Mouse (Mus musculus) spleen, adult 2 months (tissue): ENCODE measurements around the gene Vwa3b. TPM values are rescaled to one million over a fixed set of nuclear protein-coding genes. Genes with fewer than 3 reads are reported as not detected.

Source experiments
- DNase-seq, 2 experiments: peaks; one replicate each; pipeline versions ENCODE4 v3.0.0 to v3.0.0-alpha.2; 2012 to 2021; ENCODE audit warnings: low spot score in 2 of 2, low read depth in 1 of 2
- H3K27ac ChIP-seq: fragments of 200-500 bp; 2 replicates; pipeline ENCODE4 v1.5.1; 2012; ENCODE audit warnings: low read length, inconsistent platforms; ENCODE audit not compliant: insufficient read depth
- H3K27me3 ChIP-seq: fragments of 200-500 bp; 2 replicates; pipeline ENCODE4 v1.6.1; 2012; ENCODE audit warnings: mild to moderate bottlenecking, moderate library complexity, low read length, inconsistent platforms; ENCODE audit not compliant: control insufficient read depth, insufficient read depth
- H3K36me3 ChIP-seq: fragments of 200-500 bp; 2 replicates; pipeline ENCODE4 v1.6.1; 2012; ENCODE audit warnings: mild to moderate bottlenecking, low read length, inconsistent platforms; ENCODE audit not compliant: control insufficient read depth, insufficient read depth
- H3K4me1 ChIP-seq: fragments of 200-500 bp; 2 replicates; pipeline ENCODE4 v1.6.1; 2011; ENCODE audit warnings: inconsistent platforms; ENCODE audit not compliant: control insufficient read depth, insufficient read depth, insufficient read length
- H3K4me3 ChIP-seq: fragments of 200-500 bp; 2 replicates; pipeline ENCODE4 v1.5.1; 2011; ENCODE audit warnings: mild to moderate bottlenecking, inconsistent platforms; ENCODE audit not compliant: insufficient read depth, insufficient read length; ENCODE audit errors: extremely low read depth
- CTCF ChIP-seq: fragments of 200-500 bp; IDR thresholded peaks from 2 replicates; pipeline ENCODE4 v1.5.1; 2011; ENCODE audit warnings: mild to moderate bottlenecking, inconsistent platforms; ENCODE audit not compliant: insufficient read depth, insufficient read length, insufficient replicate concordance; ENCODE audit errors: extremely low read depth
- POLR2A ChIP-seq: fragments of 200-500 bp; IDR thresholded peaks from 2 replicates; pipeline ENCODE4 v1.6.1; 2011; ENCODE audit warnings: low read depth, low read length, inconsistent platforms
- WGBS: fragments of 180-500 bp; shearing (Covaris S2); methylation state at CpG from one replicate; pipeline ENCODE4 v1.1.7; 2018; 5-methylcytosine and 5-hydroxymethylcytosine counted together
- polyA plus RNA-seq: library from polyadenylated mRNA; depleted of rRNA; stranded (reverse); fragments of >200 nt; gene quantifications from 2 replicates; pipeline ENCODE4 v1.2.3, GENCODE M21; 2012

Gene Vwa3b
- polyA plus RNA-seq, 1 experiment: 0.21 TPM

GRCm38 (mm10) chr1:36986396-36987160 is 39.8 kb upstream of the Vwa3b start:
- no peak for DNase-seq
- Histone ChIP-seq H3K4me1 (peaks cover 14% of the 10 kb centered on the region), H3K4me3 (no peak overlapping the region), H3K27me3 (no peaks in the 10 kb centered on the region), H3K36me3 (no peaks in the 10 kb centered on the region), H3K27ac (peak overlapping the region; percentile 37; the same call in 1 of the 2 replicates)
- 82% methylated on average over 14 of the region's 14 CpGs for WGBS
- TF ChIP-seq POLR2A: no peak
- no peak for TF ChIP-seq CTCF

- WGBS: 56% methylated on average over 10 of the region's 10 CpGs
- no peak overlapping the region for H3K4me3 ChIP-seq
- H3K27me3 ChIP-seq: no peaks in the 10 kb centered on the region
- H3K27ac ChIP-seq: peak overlapping the region; percentile 37
- peaks cover 14% of the 10 kb centered on the region for H3K4me1 ChIP-seq
- peak; percentile 38 to 53 for DNase-seq
- H3K36me3 ChIP-seq: no peaks in the 10 kb centered on the region
- TF ChIP-seq POLR2A: no peak
- no peak for TF ChIP-seq CTCF
Measured at GRCm38 (mm10) chr1:36987172-36988148, 38.9 kb upstream of the Vwa3b start.

- DNase-seq: peak; percentile 24 to 50
- WGBS: 46% methylated on average over 6 of the region's 6 CpGs
- H3K27me3 ChIP-seq: no peaks in the 10 kb centered on the region
- peaks cover 14% of the 10 kb centered on the region for H3K4me1 ChIP-seq
- H3K4me3 ChIP-seq: no peak overlapping the region
- no peaks in the 10 kb centered on the region for H3K36me3 ChIP-seq
- TF ChIP-seq CTCF (no peak), POLR2A (no peak)
- no peak overlapping the region for H3K27ac ChIP-seq
Measured at GRCm38 (mm10) chr1:36988161-36988560, 38.2 kb upstream of the Vwa3b start.

- no peaks in the 10 kb centered on the region for H3K36me3 ChIP-seq
- TF ChIP-seq POLR2A: no peak
- TF ChIP-seq CTCF: no peak
- no peaks in the 10 kb centered on the region for H3K27me3 ChIP-seq
- DNase-seq: no peak
- WGBS: 73% methylated on average over 6 of the region's 6 CpGs
- no peak overlapping the region for H3K27ac ChIP-seq
- no peak overlapping the region for H3K4me3 ChIP-seq
- H3K4me1 ChIP-seq: peaks cover 14% of the 10 kb centered on the region
Measured at GRCm38 (mm10) chr1:36988561-36988960, 37.8 kb upstream of the Vwa3b start.

- Histone ChIP-seq H3K27ac (no peak overlapping the region), H3K36me3 (no peaks in the 10 kb centered on the region), H3K27me3 (no peaks in the 10 kb centered on the region), H3K4me3 (no peak overlapping the region), H3K4me1 (no peaks in the 10 kb centered on the region; the same call in 1 of the 2 replicates)
- TF ChIP-seq POLR2A (no peak), CTCF (no peak)
- DNase-seq: no peak
- 94% methylated on average over 5 of the region's 5 CpGs for WGBS
Measured at GRCm38 (mm10) chr1:36994296-36994695, 32.1 kb upstream of the Vwa3b start.

GRCm38 (mm10) chr1:36995760-36996159 is 30.6 kb upstream of the Vwa3b start:
- H3K36me3 ChIP-seq: no peaks in the 10 kb centered on the region
- peaks cover 2% of the 10 kb centered on the region; the same call in 1 of the 2 replicates for H3K4me1 ChIP-seq
- no peak overlapping the region for H3K27ac ChIP-seq
- WGBS: 33% methylated on average over 6 of the region's 6 CpGs
- H3K4me3 ChIP-seq: no peak overlapping the region
- no peak for TF ChIP-seq CTCF
- TF ChIP-seq POLR2A: no peak
- no peak for DNase-seq
- no peaks in the 10 kb centered on the region for H3K27me3 ChIP-seq
